Mouse (Mus musculus) kidney, embryonic 14.5 days (tissue): ENCODE measurements around the gene Dedd2. TPM values are rescaled to one million over a fixed set of nuclear protein-coding genes. Genes with fewer than 3 reads are reported as not detected.

Source experiments
- ATAC-seq: fragments of 200-750 bp; cut with Nextera tagmentation; 2 replicates; pipeline ENCODE4 v1.8.0; 2017; ENCODE audit warnings: moderate number of reproducible peaks, mild to moderate bottlenecking, moderate TSS enrichment, moderate library complexity; ENCODE audit not compliant: low FRiP score, low TSS enrichment
- H3K27ac ChIP-seq: fragments of 300-500 bp; sonication (generic); 2 replicates; pipeline ENCODE4 v1.5.1; 2014; ENCODE audit warnings: low read depth, mild to moderate bottlenecking, low read length, moderate library complexity, mixed read lengths
- H3K27me3 ChIP-seq: fragments of 300-500 bp; sonication (generic); 2 replicates; pipeline ENCODE4 v1.6.1; 2014; ENCODE audit warnings: mild to moderate bottlenecking, low read length; ENCODE audit not compliant: control insufficient read depth, insufficient read depth
- H3K36me3 ChIP-seq: fragments of 300-500 bp; sonication (generic); 2 replicates; pipeline ENCODE4 v1.6.1; 2014; ENCODE audit warnings: low read length, mixed read lengths; ENCODE audit not compliant: control insufficient read depth, insufficient read depth
- H3K4me1 ChIP-seq: fragments of 300-500 bp; sonication (generic); 2 replicates; pipeline ENCODE4 v1.6.1; 2014; ENCODE audit warnings: low read length, mixed read lengths; ENCODE audit not compliant: control insufficient read depth, insufficient read depth
- H3K4me2 ChIP-seq: fragments of 300-500 bp; sonication (generic); replicated peaks from 2 replicates; pipeline ENCODE4 v1.6.1; 2014; ENCODE audit warnings: low read depth, mild to moderate bottlenecking, low read length
- H3K4me3 ChIP-seq: fragments of 300-500 bp; sonication (generic); 2 replicates; pipeline ENCODE4 v1.5.1; 2014; ENCODE audit warnings: mild to moderate bottlenecking, low read length
- H3K9ac ChIP-seq: fragments of 300-500 bp; sonication (generic); 2 replicates; pipeline ENCODE4 v1.6.1; 2014; ENCODE audit warnings: low read depth, mild to moderate bottlenecking, low read length, moderate library complexity
- H3K9me3 ChIP-seq: fragments of 300-500 bp; sonication (generic); 2 replicates; pipeline ENCODE4 v1.6.1; 2016; ENCODE audit warnings: low read length; ENCODE audit not compliant: control insufficient read depth
- WGBS: fragments of 180-500 bp; shearing (Covaris S2); extraction: QIAGEN DNeasy Blood & Tissue Kit; methylation state at CpG from one replicate; pipeline ENCODE4 v1.1.7; 2014; 5-methylcytosine and 5-hydroxymethylcytosine counted together
- polyA plus RNA-seq: library from polyadenylated mRNA; unstranded; fragments of >200 nt; fragmentation: Nextera tagmentation; extraction: Ambion mirVana; gene quantifications from 2 replicates; pipeline ENCODE4 v1.2.1, GENCODE M21; 2014

Dedd2 gene
- polyA plus RNA-seq, 1 experiment from 2014 or later, result 10.8 TPM

GRCm38 (mm10) chr7:25238829-25239623 lies 18.6 kb upstream of the Dedd2 start:
- peaks cover 14% of the 10 kb centered on the region for H3K4me1 ChIP-seq
- peak; percentile 40 for ATAC-seq
- peak overlapping the region; percentile 68 for H3K27ac ChIP-seq
- H3K4me3 ChIP-seq, result peak overlapping the region; percentile 60
- H3K27me3 ChIP-seq, result no peaks in the 10 kb centered on the region
- peaks cover 31% of the 10 kb centered on the region for H3K36me3 ChIP-seq
- peak overlapping the region; percentile 66 for H3K4me2 ChIP-seq
- WGBS, result 4% methylated on average over 30 of the region's 30 CpGs
- no peaks in the 10 kb centered on the region for H3K9me3 ChIP-seq
- peak overlapping the region; percentile 42; the same call in 1 of the 2 replicates for H3K9ac ChIP-seq

DNA sequence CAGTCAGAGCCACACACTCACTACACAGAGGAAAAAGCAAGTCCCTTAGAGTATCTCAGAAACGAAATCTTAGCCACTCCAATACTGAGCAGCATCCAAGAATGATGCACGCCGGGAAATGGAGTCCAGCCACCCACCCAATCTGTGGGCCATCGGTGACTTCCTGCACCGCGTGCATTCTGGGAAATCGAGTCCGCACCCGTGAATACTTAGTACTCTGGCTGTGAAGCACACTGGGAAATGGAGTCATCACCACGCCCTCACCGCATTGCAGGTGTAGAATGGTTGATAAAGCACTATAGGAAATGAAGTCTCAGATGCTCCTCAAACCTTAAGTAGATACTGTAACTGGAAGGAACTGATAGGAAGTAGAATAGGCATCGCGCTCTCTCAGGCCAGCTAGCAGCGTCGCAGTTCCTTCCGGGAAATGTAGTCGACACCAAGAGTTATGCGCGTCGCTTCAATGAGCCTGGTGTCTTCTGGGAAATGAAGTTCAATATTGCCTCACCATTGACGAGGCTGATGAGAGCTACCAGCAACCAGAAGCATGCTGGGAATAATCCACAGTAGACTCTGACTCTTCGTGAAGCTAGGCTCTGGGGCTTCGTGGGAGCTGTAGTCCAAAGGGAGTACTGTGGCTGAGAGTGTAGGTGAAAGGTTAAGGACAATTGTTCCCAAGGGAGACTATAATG lies 17.7 kb upstream of the Dedd2 start:
- peak overlapping the region; percentile 68; the same call in 1 of the 2 replicates for H3K27ac ChIP-seq
- no peaks in the 10 kb centered on the region for H3K27me3 ChIP-seq
- peaks cover 14% of the 10 kb centered on the region for H3K4me1 ChIP-seq
- no peaks in the 10 kb centered on the region for H3K9me3 ChIP-seq
- peaks cover 31% of the 10 kb centered on the region for H3K36me3 ChIP-seq
- H3K9ac ChIP-seq, result peak overlapping the region; percentile 90; the same call in 1 of the 2 replicates
- H3K4me2 ChIP-seq, result peak overlapping the region; percentile 66
- WGBS, result under 1% methylated on average over 23 of the region's 23 CpGs
- ATAC-seq, result peak; percentile 92
- H3K4me3 ChIP-seq, result peak overlapping the region; percentile 60

DNA sequence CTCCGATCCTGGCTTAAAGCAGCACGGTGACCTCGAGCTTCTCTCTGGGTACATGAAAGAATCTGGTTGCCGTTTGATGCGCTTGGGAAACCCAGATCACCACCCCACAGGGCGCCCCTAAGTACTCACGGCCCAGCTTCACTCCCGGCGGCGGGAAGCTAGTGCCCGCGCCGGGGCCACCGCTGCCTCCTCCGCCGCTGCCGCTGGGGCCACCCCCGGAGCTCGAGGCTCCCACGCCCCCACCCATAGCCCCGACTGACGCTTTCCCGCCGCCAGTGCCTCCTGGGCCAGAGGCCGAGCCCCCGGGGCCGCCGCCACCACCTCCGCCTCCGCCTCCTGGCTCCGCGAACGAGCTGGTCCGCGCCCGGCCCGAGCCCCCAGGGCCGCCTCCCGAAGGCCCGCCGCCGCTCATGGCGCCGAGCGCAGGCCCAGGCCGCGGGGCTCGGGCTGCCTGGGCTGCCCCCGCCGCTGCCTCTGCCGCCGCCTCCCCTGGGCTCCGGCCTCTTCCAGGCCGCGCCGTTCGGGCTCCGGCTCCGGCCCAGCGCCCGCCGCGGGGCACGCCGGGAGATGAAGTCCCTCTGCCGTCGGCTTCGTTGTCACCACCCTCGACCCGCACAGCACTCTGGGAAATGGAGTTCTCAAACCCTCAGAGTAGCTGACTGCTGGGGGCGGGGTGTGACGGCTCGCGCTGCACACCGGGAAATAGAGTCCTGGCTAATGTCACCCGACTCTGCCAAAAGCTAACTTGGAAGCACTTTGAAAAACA lies 17.0 kb upstream of the Dedd2 start, which contains the start of gene Gsk3a:
Gene Gsk3a (minus strand): TSS at position 603 of the 766 bp plus-strand sequence.
- peak within 1 kb of the TSS; percentile 68 for H3K27ac ChIP-seq
- H3K36me3 ChIP-seq, result peaks cover 31% of the 10 kb centered on the region
- H3K4me1 ChIP-seq, result peaks cover 14% of the 10 kb centered on the region
- peak within 1 kb of the TSS; percentile 66 for H3K4me2 ChIP-seq
- H3K9me3 ChIP-seq, result no peaks in the 10 kb centered on the region
- peak within 1 kb of the TSS; percentile 60 for H3K4me3 ChIP-seq
- under 1% methylated on average over 38 of the region's 76 CpGs for WGBS
- peak; percentile 89 for ATAC-seq
- no peaks in the 10 kb centered on the region for H3K27me3 ChIP-seq
- peak within 1 kb of the TSS; percentile 90 for H3K9ac ChIP-seq

DNA sequence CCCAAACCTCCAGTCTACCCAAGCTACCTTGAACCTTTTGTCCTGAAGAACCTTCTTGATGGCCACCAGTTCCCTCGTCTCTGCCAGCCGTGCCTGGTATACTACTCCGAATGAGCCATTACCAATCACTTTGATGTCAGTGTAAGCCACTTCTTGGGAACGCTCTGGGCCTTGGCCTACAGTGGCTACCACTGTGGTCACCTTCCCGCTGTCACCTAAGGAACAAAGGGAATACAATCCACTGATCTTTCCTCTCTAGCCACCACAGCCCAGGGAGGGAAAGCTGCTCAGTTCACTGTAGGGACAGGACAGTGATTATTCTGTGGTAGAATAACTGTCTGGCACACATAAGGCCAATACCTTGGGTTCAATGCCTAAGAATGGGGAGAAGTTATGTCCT lies 15.1 kb upstream of the Dedd2 start:
- H3K4me2 ChIP-seq, result no peak overlapping the region
- H3K4me3 ChIP-seq, result no peak overlapping the region
- H3K9ac ChIP-seq, result no peak overlapping the region
- no peaks in the 10 kb centered on the region for H3K9me3 ChIP-seq
- no peak overlapping the region for H3K27ac ChIP-seq
- H3K27me3 ChIP-seq, result no peaks in the 10 kb centered on the region
- no peak for ATAC-seq
- peaks cover 14% of the 10 kb centered on the region for H3K4me1 ChIP-seq
- H3K36me3 ChIP-seq, result peaks cover 47% of the 10 kb centered on the region
- WGBS, result 85% methylated on average over 5 of the region's 5 CpGs

- peaks cover 71% of the 10 kb centered on the region for H3K36me3 ChIP-seq
- 79% methylated on average over 2 of the region's 2 CpGs for WGBS
- H3K4me2 ChIP-seq, result no peak overlapping the region
- no peaks in the 10 kb centered on the region for H3K9me3 ChIP-seq
- H3K9ac ChIP-seq, result no peak overlapping the region
- H3K4me3 ChIP-seq, result no peak overlapping the region
- H3K27me3 ChIP-seq, result no peaks in the 10 kb centered on the region
- no peak overlapping the region for H3K27ac ChIP-seq
- H3K4me1 ChIP-seq, result peaks cover 10% of the 10 kb centered on the region; the same call in 1 of the 2 replicates
- ATAC-seq, result no peak
Observed at GRCm38 (mm10) chr7:25233061-25233460, 12.6 kb upstream of the Dedd2 start.

GRCm38 (mm10) chr7:25232101-25232648 lies 11.8 kb upstream of the Dedd2 start:
- 65% methylated on average over 5 of the region's 5 CpGs for WGBS

GRCm38 (mm10) chr7:25230690-25231285 lies 10.4 kb upstream of the Dedd2 start:
- H3K9ac ChIP-seq, result no peak overlapping the region
- no peak for ATAC-seq
- no peaks in the 10 kb centered on the region for H3K9me3 ChIP-seq
- 84% methylated on average over 9 of the region's 9 CpGs for WGBS
- peaks cover 93% of the 10 kb centered on the region for H3K36me3 ChIP-seq
- H3K27ac ChIP-seq, result no peak overlapping the region
- H3K4me1 ChIP-seq, result no peaks in the 10 kb centered on the region
- H3K4me2 ChIP-seq, result no peak overlapping the region
- no peak overlapping the region for H3K4me3 ChIP-seq
- no peaks in the 10 kb centered on the region for H3K27me3 ChIP-seq

More at GRCm38 (mm10) chr7:25232101-25232648, 11.8 kb upstream of the Dedd2 start:
- H3K27me3 ChIP-seq, result no peaks in the 10 kb centered on the region
- H3K27ac ChIP-seq, result no peak overlapping the region
- H3K4me3 ChIP-seq, result no peak overlapping the region
- no peaks in the 10 kb centered on the region for H3K9me3 ChIP-seq
- no peak overlapping the region for H3K4me2 ChIP-seq
- H3K9ac ChIP-seq, result no peak overlapping the region
- ATAC-seq, result no peak
- peaks cover 10% of the 10 kb centered on the region; the same call in 1 of the 2 replicates for H3K4me1 ChIP-seq
- peaks cover 80% of the 10 kb centered on the region for H3K36me3 ChIP-seq

DNA sequence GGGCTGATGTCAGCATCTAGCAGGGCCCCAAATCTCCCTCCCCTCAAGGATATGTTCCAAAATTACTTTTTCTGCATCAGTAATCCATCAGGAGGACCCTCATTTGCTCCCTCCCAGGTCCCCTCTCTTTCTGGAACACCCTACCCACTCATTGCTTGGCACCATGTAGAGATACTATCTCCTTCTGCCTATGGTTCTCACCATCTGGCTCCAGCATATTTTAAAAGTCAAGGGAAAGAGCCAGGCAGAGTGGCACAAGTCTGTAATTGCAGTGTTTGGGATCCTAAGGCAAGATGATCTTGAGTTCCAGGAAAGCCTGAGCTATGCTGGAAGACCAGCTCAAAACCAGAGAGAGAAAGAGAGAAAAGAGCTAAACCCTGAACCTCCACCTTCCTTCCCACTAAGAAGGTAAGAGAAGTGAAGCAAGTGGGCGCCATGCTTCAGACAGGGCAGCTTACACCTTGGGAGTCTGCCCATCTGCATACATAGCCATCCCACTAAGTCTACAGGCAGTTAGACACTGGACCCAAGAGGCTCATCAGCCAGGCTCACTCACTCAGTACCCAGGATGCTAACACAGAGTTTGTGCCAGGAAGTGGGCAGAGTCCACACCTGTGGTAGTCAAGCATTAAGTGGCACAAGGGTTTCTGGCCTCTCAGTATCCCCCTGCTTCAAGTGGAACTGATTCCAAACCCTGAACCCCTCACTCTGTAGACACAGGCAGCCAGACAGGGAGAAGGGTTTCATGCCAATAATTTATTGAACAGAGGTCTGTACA lies 7.3 kb upstream of the Dedd2 start:
- no peak for ATAC-seq
- H3K9me3 ChIP-seq, result no peaks in the 10 kb centered on the region
- no peak overlapping the region for H3K27ac ChIP-seq

More for the DNA sequence above, 7.3 kb upstream of the Dedd2 start:
- 83% methylated on average over 1 of the region's 1 CpGs for WGBS
- Histone ChIP-seq H3K9ac (no peak overlapping the region), H3K4me2 (no peak overlapping the region), H3K4me3 (no peak overlapping the region), H3K27me3 (no peaks in the 10 kb centered on the region), H3K4me1 (no peaks in the 10 kb centered on the region), H3K36me3 (peaks cover 88% of the 10 kb centered on the region)
